Mouse (Mus musculus) midbrain, embryonic 15.5 days (tissue): ENCODE measurements around the gene Tyro3. TPM values are rescaled to one million over a fixed set of nuclear protein-coding genes. Genes with fewer than 3 reads are reported as not detected.

Experiments
- ATAC-seq: fragments of 200-750 bp; cut with Nextera tagmentation; replicated peaks from 2 replicates; pipeline ENCODE4 v1.8.0; 2017; ENCODE audit warnings: moderate TSS enrichment
- H3K27ac ChIP-seq: fragments of 300-500 bp; sonication (generic); 2 replicates; pipeline ENCODE4 v1.5.1; 2015; ENCODE audit warnings: mild to moderate bottlenecking, inconsistent platforms
- H3K27me3 ChIP-seq: fragments of 300-500 bp; sonication (generic); replicated peaks from 2 replicates; pipeline ENCODE4 v1.6.1; 2015; ENCODE audit warnings: inconsistent platforms
- H3K36me3 ChIP-seq: fragments of 300-500 bp; sonication (generic); replicated peaks from 2 replicates; pipeline ENCODE4 v1.6.1; 2015; ENCODE audit warnings: inconsistent platforms
- H3K4me1 ChIP-seq: fragments of 300-500 bp; sonication (generic); 2 replicates; pipeline ENCODE4 v1.6.1; 2015; ENCODE audit warnings: inconsistent platforms
- H3K4me2 ChIP-seq: fragments of 300-500 bp; sonication (generic); 2 replicates; pipeline ENCODE4 v1.6.1; 2015; ENCODE audit warnings: inconsistent platforms, mild to moderate bottlenecking, moderate library complexity
- H3K4me3 ChIP-seq: fragments of 300-500 bp; sonication (generic); 2 replicates; pipeline ENCODE4 v1.5.1; 2015; ENCODE audit warnings: mild to moderate bottlenecking, inconsistent platforms
- H3K9ac ChIP-seq: fragments of 300-500 bp; sonication (generic); 2 replicates; pipeline ENCODE4 v1.6.1; 2015; ENCODE audit warnings: mild to moderate bottlenecking, inconsistent platforms
- H3K9me3 ChIP-seq: fragments of 300-500 bp; sonication (generic); 2 replicates; pipeline ENCODE4 v1.6.1; 2016; ENCODE audit warnings: inconsistent platforms
- WGBS: fragments of 180-500 bp; shearing (Covaris S2); methylation state at CpG from one replicate; pipeline ENCODE4 v1.1.7; 2015; ENCODE audit warnings: mixed read lengths; 5-methylcytosine and 5-hydroxymethylcytosine counted together
- polyA plus RNA-seq: library from polyadenylated mRNA; unstranded; fragments of >200 nt; fragmentation: Nextera tagmentation; extraction: Ambion mirVana; gene quantifications from 2 replicates; pipeline ENCODE4 v1.2.1, GENCODE M21; 2015

Gene Tyro3
- polyA plus RNA-seq, 1 experiment from 2014 or later = 20.3 TPM

- 11% methylated on average over 13 of the region's 13 CpGs for WGBS
- no peaks in the 10 kb centered on the region for H3K9me3 ChIP-seq
- H3K4me1 ChIP-seq = peaks cover 28% of the 10 kb centered on the region
- H3K27me3 ChIP-seq = peaks cover 19% of the 10 kb centered on the region
- no peak for ATAC-seq
- peak overlapping the region; percentile 96; the same call in 1 of the 2 replicates for H3K4me2 ChIP-seq
- no peak overlapping the region for H3K9ac ChIP-seq
- peak overlapping the region; percentile 89; the same call in 1 of the 2 replicates for H3K4me3 ChIP-seq
- H3K27ac ChIP-seq = no peak overlapping the region
- no peaks in the 10 kb centered on the region for H3K36me3 ChIP-seq
These were observed 854 bp downstream of the Tyro3 start for GRCm38 (mm10) chr2:119798246-119798927.

GRCm38 (mm10) chr2:119799181-119799960, 1.8 kb downstream of the Tyro3 start:
- H3K36me3 ChIP-seq = no peaks in the 10 kb centered on the region
- ATAC-seq = peak; percentile 72
- 1% methylated on average over 57 of the region's 89 CpGs for WGBS
- H3K9ac ChIP-seq = peak overlapping the region; percentile 87
- H3K27me3 ChIP-seq = peaks cover 19% of the 10 kb centered on the region
- peak overlapping the region; percentile 96 for H3K4me2 ChIP-seq
- peaks cover 37% of the 10 kb centered on the region for H3K4me1 ChIP-seq
- no peaks in the 10 kb centered on the region for H3K9me3 ChIP-seq
- peak overlapping the region; percentile 1; the same call in 1 of the 2 replicates for H3K27ac ChIP-seq
- peak overlapping the region; percentile 89 for H3K4me3 ChIP-seq

DNA sequence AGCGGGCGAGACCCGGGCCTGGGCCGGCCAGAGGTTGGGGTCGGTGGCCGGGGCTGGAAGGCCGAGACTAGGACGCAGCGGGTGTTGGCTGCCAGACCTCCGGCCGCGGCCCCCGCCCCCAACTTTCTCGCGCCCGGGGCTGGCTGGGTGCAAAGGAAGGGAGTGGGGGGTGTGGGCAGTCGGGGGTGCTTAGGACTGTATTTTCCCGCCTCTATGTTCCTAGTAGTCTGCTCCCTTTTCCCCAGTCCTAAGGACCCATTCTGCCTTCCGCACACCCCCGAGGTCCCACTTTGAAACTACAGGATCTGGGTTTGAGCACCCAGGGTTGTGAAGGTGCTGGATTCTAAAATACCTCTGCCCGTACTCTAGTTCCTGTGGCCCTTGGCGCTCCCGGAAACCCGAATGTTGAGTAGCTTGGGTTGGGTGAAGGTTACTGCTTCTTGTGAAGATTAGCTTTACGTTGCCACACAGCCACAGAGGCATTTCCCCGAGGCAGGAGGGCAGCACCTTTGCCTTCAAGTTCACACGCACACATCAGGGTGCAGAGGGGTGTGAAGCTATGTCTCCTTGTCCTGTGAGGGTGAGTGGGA, 2.5 kb downstream of the Tyro3 start:
- peak overlapping the region; percentile 1; the same call in 1 of the 2 replicates for H3K27ac ChIP-seq
- peak; percentile 60 for ATAC-seq
- peak overlapping the region; percentile 96 for H3K4me2 ChIP-seq
- H3K4me3 ChIP-seq = peak overlapping the region; percentile 89
- no peaks in the 10 kb centered on the region for H3K36me3 ChIP-seq
- 1% methylated on average over 18 of the region's 27 CpGs for WGBS
- H3K4me1 ChIP-seq = peaks cover 42% of the 10 kb centered on the region
- H3K9ac ChIP-seq = peak overlapping the region; percentile 87
- H3K9me3 ChIP-seq = no peaks in the 10 kb centered on the region
- peaks cover 19% of the 10 kb centered on the region for H3K27me3 ChIP-seq

GRCm38 (mm10) chr2:119800876-119801846, 3.6 kb downstream of the Tyro3 start:
- H3K27me3 ChIP-seq = peaks cover 19% of the 10 kb centered on the region
- ATAC-seq = no peak
- H3K4me2 ChIP-seq = peak overlapping the region; percentile 96
- WGBS = 47% methylated on average over 15 of the region's 15 CpGs
- H3K9me3 ChIP-seq = no peaks in the 10 kb centered on the region
- peaks cover 45% of the 10 kb centered on the region for H3K4me1 ChIP-seq
- H3K4me3 ChIP-seq = peak overlapping the region; percentile 89
- H3K27ac ChIP-seq = no peak overlapping the region
- H3K36me3 ChIP-seq = no peaks in the 10 kb centered on the region
- peak overlapping the region; percentile 87; the same call in 1 of the 2 replicates for H3K9ac ChIP-seq

DNA sequence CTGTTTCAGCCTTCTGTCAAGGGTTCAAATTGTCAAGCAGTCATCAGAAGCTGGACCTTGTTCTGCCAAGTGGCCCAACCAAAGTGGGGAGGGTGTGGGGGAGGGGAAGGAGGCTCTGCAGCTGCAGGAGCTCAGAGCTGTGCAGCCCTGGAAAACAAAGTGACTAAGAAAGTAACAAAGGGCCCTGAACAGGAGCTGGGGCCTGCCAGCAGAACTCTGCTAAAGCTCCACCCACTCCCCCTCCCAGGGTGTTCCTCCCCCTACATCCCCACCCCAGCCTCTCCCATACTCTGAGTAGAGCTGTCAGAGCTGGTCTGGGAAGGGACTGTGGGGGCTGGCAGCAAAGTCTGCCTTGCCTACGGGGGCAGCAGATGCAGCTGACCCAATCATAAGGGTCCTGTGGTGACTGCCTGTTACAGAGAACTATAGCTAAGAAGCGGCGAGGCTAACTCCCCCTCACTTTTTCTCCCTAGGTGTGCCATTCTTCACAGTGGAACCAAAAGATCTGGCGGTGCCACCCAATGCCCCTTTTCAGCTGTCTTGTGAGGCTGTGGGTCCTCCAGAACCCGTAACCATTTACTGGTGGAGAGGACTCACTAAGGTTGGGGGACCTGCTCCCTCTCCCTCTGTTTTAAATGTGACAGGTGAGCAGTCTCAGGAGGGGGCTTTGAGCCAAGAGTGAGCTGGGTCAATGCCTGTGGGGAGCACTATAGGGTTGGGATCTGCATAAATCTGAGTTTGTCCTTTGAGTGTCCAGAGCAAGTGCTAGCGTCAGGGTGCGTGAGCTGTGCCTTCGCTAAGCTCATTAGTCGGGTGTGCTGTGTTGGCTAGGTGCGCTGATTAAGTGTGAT, 5.5 kb downstream of the Tyro3 start:
- Histone ChIP-seq H3K9ac (no peak overlapping the region), H3K36me3 (no peaks in the 10 kb centered on the region), H3K4me1 (peaks cover 45% of the 10 kb centered on the region), H3K4me3 (no peak overlapping the region), H3K27ac (no peak overlapping the region), H3K4me2 (no peak overlapping the region), H3K9me3 (no peaks in the 10 kb centered on the region), H3K27me3 (peaks cover 10% of the 10 kb centered on the region)
- 0 out of 2 replicates have a peak, but pooled peaks have one; percentile 22 for ATAC-seq
- WGBS = 22% methylated on average over 10 of the region's 10 CpGs

DNA sequence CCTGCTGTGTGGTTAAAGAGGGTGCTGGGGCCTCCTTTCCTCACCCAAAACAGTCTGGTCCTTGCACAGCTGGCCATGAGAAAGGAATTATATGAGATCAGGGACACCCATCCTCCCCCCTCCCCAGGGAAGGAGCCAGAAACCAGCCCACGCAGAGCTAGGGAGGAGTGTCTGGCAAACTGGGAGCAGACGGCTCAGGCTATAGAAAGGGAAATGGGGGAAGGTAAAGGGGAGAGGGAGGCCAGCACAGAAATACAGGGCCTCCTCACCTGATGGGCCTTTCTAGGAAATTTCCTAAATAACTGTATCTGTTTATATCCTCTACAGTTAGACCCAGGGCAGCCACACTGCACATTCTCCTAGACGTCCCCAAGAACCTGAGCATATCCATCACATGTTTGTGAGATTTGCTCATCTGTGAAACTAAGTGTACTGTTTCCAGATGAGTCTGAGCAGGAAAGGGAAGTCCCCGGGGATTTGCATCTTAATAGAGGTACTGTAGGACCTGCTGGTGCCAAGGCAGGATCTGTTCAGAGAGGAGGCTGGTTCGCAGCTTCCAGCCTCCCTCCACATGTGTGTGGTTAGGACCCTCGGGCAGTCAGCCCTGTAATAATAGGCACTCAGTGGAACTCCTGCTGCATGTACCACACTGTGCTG, 6.2 kb downstream of the Tyro3 start:
- Histone ChIP-seq H3K9me3 (no peaks in the 10 kb centered on the region), H3K27ac (no peak overlapping the region), H3K9ac (no peak overlapping the region), H3K4me3 (no peak overlapping the region), H3K36me3 (no peaks in the 10 kb centered on the region), H3K4me1 (peaks cover 45% of the 10 kb centered on the region), H3K27me3 (peaks cover 3% of the 10 kb centered on the region; the same call in 1 of the 2 replicates), H3K4me2 (no peak overlapping the region)
- no peak for ATAC-seq
- WGBS = 10% methylated on average over 6 of the region's 6 CpGs

GRCm38 (mm10) chr2:119804275-119804628, 6.7 kb downstream of the Tyro3 start:
- 33% methylated on average over 5 of the region's 5 CpGs for WGBS
- Histone ChIP-seq H3K9ac (no peak overlapping the region), H3K4me2 (no peak overlapping the region), H3K27me3 (peaks cover 3% of the 10 kb centered on the region; the same call in 1 of the 2 replicates), H3K4me1 (peaks cover 41% of the 10 kb centered on the region), H3K36me3 (no peaks in the 10 kb centered on the region), H3K4me3 (no peak overlapping the region), H3K27ac (no peak overlapping the region), H3K9me3 (no peaks in the 10 kb centered on the region)
- ATAC-seq = no peak

DNA sequence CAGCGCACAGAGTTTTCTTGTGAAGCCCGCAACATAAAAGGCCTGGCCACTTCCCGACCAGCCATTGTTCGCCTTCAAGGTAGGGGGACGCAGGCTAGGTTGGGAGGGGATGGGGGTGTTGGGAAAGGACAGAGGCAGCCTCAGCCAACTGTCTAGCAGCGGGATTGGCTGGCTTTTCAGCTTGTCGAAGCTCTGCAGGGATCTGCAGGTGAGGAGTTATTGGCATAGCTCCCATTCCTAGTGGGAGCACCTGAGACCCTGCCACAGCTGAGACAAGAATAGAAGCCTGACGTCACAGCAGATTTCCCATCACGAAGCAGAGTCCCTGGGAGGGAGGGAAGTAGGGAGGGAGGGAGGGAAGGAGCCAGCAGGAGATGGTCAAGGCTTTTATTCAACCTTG, 7.2 kb downstream of the Tyro3 start:
- Histone ChIP-seq H3K36me3 (no peaks in the 10 kb centered on the region), H3K4me2 (no peak overlapping the region), H3K9ac (no peak overlapping the region), H3K27me3 (peaks cover 3% of the 10 kb centered on the region; the same call in 1 of the 2 replicates), H3K4me1 (peaks cover 41% of the 10 kb centered on the region), H3K9me3 (no peaks in the 10 kb centered on the region), H3K4me3 (no peak overlapping the region), H3K27ac (no peak overlapping the region)
- no peak for ATAC-seq
- WGBS = 18% methylated on average over 9 of the region's 9 CpGs

DNA sequence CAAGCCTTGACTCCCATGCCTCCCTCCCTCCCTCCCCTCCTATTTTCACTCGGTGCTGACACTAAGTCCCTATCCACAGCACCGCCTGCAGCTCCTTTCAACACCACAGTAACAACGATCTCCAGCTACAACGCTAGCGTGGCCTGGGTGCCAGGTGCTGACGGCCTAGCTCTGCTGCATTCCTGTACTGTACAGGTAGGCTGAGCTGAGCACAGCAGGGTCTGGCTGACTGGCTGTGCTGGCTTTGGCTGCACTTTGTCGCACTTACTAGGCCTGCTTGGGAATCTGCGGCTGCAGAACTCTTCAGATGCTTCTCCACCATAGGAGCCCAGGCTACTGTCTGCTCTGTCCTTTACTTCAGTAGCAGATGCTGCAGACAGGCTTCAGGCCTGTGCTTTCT, 8.0 kb downstream of the Tyro3 start:
- Histone ChIP-seq H3K27ac (no peak overlapping the region), H3K9ac (no peak overlapping the region), H3K4me3 (no peak overlapping the region), H3K4me1 (peaks cover 34% of the 10 kb centered on the region), H3K36me3 (no peaks in the 10 kb centered on the region), H3K27me3 (peaks cover 3% of the 10 kb centered on the region; the same call in 1 of the 2 replicates), H3K9me3 (no peaks in the 10 kb centered on the region), H3K4me2 (no peak overlapping the region)
- 51% methylated on average over 8 of the region's 8 CpGs for WGBS
- ATAC-seq = no peak

GRCm38 (mm10) chr2:119808438-119808837, 10.9 kb downstream of the Tyro3 start:
- no peak for ATAC-seq
- 38% methylated on average over 4 of the region's 4 CpGs for WGBS
- H3K27me3 ChIP-seq = no peaks in the 10 kb centered on the region
- H3K27ac ChIP-seq = no peak overlapping the region
- H3K9ac ChIP-seq = no peak overlapping the region
- no peaks in the 10 kb centered on the region for H3K9me3 ChIP-seq
- H3K4me3 ChIP-seq = no peak overlapping the region
- no peak overlapping the region for H3K4me2 ChIP-seq
- H3K36me3 ChIP-seq = no peaks in the 10 kb centered on the region
- H3K4me1 ChIP-seq = peaks cover 17% of the 10 kb centered on the region
